Mouse (Mus musculus): Measurements from ENCODE around the gene Tppp3.

DNA sequence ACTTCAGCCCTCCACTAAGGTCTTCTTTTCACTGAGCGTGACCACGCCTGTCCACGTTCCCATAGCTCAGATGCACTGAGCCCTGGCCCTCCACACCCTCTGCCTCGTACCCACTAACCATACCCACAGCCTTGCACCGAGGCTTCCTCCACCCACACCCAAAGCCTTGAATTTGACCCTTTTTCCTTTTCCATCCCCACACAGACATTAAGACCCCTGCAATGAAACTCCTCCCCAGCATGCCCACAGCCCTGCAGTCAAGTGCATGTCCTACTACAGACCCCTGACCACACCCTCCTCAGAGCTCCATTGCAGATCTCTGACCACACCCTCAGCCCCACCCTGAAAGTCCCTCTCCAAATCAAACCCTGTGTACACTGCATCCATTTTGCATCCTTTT is 1.5 kb downstream of the Tppp3 start:
- TF ChIP-seq E2F4 (IDR thresholded peaks at IDR 0.05; ENCODE audit: insufficient read depth) (no peak), POLR2A (IDR thresholded peaks at IDR 0.05; ENCODE audit: insufficient read length, low read depth) (no peak), USF1 (IDR thresholded peaks at IDR 0.05; ENCODE audit: low read depth) (no peak), MYOG (IDR thresholded peaks at IDR 0.05; ENCODE audit: control insufficient read depth in 1 of 3, insufficient read depth in 1 of 3, insufficient read length in 2 of 3, low read depth in 2 of 3) (no peak), MAX (IDR thresholded peaks at IDR 0.05; ENCODE audit: low read depth) (no peak), CEBPB (IDR thresholded peaks at IDR 0.05; ENCODE audit: insufficient read depth, poor library complexity, severe bottlenecking) (no peak), POLR2AphosphoS2 (IDR thresholded peaks at IDR 0.05; ENCODE audit: insufficient read length, low read depth) (no peak), MYOD1 (IDR thresholded peaks at IDR 0.05; ENCODE audit: control insufficient read depth in 1 of 3, insufficient read length in 2 of 3, low read depth in 2 of 3) (no peak), TCF3 (IDR thresholded peaks at IDR 0.05; ENCODE audit: insufficient read length, low read depth) (no peak), TCF12 (IDR thresholded peaks at IDR 0.05; ENCODE audit: insufficient read depth, poor library complexity, severe bottlenecking) (no peak), REST (IDR thresholded peaks at IDR 0.05; ENCODE audit: insufficient read depth, insufficient read length) (no peak), SRF (IDR thresholded peaks at IDR 0.05; ENCODE audit: control insufficient read depth, insufficient read length, low read depth) (no peak)
